Mouse (Mus musculus): ENCODE results near the gene Krtap9-5.

Krtap9-5 gene

DNA sequence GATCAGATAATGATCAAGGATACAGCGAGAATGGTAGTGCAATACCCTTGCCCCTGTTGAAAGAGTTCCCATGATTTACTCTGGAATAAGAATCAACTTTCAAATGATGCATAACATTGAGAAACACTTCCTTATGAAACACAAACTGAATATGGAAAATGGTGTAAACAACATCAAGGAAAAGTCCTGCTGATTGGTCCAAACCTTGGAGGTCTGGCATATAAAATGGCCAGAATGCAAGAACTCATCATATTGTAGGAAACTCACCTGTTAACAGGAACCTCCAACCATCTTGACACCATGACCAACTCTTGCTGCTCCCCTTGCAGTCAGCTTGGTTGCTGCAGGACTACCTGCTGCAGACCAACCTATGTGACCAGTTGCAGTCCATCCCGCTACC lies at the start of gene Krtap9-5:
Gene Krtap9-5, plus strand, starts transcription at position 301 of the 400 bp plus-strand sequence.
- no peak for DNase-seq (ENCODE audit: extremely low spot score, low spot score)

DNA sequence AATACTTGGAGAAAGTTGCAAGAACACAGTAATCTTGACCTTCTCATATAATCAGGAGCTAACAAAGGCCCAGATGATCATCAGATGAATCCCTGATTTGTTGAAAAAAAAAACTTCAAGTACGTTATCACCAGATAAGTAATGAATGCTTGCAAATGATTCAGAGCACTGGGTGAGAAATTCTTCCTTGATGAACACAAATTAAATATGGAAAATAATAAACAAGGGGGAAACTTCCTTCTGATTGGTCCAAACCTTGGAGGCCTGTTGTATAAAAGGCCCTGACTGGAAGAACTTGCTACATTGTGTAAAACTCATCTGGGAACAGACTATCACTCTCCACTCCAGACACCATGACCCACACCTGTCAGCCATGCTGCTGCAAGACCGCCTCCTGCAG lies 40.7 kb upstream of the Krtap9-5 start, which contains the start of gene Krtap31-1:
Gene Krtap31-1, plus strand, starts transcription at position 301 of the 400 bp plus-strand sequence.
- DNase-seq (ENCODE audit: extremely low spot score, low spot score) = no peak

DNA sequence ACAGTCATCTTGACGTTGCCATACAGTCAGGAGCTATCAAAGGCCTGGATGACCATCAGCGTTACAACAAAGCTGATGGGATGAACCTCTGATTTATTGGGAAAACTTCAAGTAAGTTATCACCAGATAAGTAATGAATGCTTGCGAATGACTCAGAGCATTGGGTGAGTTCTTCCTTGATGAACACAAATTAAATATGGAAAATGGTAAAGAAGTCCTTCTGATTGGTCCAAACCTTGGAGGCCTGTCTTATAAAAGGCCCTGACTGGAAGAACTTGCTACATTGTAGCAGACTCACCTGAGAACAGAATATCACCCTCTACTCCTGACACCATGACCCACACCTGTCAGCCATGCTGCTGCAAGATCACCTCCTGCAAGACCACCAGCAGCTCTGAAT lies 33.8 kb upstream of the Krtap9-5 start, which contains the start of gene Gm11565:
Gene Gm11565, plus strand, starts transcription at position 301 of the 400 bp plus-strand sequence.
- no peak for DNase-seq (ENCODE audit: extremely low spot score, low spot score)

DNA sequence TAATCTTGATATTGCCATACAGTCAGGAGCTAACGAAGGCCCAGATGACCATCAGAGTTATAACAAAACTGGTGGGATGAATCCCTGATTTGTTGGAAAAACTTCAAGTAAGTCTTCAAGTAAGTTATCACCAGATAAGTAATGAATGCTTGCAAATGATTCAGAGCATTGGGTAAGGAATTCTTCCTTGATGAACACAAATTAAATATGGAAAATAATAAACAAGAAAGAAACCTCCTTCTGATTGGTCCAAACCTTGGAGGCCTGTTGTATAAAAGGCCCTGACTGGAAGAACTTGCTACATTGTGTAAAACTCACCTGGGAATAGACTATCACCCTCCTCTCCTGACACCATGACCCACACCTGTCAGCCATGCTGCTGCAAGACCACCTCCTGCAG lies 12.3 kb upstream of the Krtap9-5 start, which contains the start of gene Krtap31-2:
Gene Krtap31-2, plus strand, starts transcription at position 301 of the 400 bp plus-strand sequence.
- DNase-seq (ENCODE audit: extremely low spot score, low spot score) = no peak

DNA sequence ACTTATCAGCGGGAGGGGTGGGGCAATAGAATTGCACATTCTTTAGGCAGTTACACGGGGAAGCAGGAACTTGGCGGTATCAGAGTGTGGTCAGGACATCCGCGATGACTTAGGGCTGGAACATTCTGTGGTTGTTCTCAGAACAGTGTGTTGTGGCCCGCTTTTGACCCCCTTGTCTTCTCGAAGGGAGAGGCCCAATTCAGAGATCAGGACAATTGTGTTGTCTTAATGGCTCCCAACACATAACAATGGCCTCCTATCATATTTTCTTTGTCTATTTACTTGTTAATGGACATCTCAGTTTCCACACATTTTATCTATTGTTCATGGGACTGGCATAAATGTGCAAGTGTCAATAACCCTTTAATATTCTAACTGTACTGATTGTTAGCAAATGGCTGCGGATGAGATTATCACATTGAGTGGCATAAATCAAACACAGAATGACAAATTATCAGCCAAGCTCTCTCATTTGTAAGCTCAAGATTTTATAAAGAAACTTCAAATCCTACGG lies 10.5 kb upstream of the Krtap9-5 start:
- no peak for DNase-seq (ENCODE audit: extremely low spot score, low spot score)

DNA sequence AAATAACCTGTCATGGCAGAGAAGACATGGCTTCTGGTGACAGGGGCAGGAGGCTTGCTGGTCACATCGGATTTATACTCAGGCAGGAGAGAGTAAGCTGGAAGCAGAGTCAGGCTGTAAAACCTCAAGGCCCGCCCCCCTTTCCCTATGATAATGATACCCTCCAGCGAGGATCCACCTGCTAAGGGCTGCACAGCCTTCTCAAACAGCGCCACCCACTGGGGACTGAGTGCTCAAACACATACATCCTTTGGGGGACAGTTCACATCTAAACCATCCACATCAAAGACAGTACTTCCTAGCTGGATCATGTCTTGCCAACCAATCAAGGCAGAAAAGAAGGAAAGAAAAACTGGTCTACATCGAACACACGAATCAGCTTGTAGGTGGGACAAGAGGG lies 15.9 kb downstream of the Krtap9-5 start:
- DNase-seq (ENCODE audit: extremely low spot score, low spot score) = no peak

DNA sequence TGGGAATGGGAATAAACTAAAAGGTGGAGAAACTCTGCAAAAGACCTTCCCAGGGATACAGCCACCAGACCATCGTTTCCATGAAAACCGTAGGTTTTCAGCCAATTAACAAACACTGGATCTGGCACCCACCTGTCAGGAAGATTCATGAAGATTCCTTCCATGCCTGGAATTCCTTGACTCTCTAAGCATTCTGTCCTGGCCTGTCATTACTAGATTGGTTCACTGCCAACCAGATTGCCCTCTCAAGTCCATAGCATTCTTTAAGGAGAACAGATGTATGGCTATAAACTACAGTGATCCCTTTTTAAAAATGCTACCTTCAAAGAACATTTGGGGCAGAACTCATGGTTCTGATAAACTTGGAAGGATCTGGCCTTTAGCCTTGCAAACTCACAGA lies 17.7 kb downstream of the Krtap9-5 start:
- no peak for DNase-seq (ENCODE audit: extremely low spot score, low spot score)

DNA sequence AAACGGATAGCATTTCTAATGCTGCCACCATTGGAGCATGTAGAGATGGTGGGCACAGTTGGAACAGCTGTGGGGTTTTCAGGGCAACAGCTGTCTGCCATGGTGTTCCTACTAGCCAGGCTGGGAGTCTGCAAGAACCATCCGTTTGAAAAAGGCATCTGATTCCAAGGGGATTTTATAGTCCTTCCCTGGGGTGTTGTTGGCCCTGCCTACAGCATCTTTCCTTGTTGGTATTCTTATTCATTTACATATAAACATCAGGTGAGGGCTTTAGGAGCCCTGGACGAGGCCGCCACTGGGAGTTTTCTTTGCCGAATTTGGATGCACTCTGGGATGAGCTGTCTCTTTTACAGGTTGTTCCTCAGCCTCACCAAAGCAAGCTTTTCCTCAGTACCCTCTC lies 30.7 kb downstream of the Krtap9-5 start, which contains the start of gene Krtap29-1:
Gene Krtap29-1, minus strand, starts transcription at position 101 of the 400 bp plus-strand sequence.
- DNase-seq (ENCODE audit: extremely low spot score, low spot score) = no peak

DNA sequence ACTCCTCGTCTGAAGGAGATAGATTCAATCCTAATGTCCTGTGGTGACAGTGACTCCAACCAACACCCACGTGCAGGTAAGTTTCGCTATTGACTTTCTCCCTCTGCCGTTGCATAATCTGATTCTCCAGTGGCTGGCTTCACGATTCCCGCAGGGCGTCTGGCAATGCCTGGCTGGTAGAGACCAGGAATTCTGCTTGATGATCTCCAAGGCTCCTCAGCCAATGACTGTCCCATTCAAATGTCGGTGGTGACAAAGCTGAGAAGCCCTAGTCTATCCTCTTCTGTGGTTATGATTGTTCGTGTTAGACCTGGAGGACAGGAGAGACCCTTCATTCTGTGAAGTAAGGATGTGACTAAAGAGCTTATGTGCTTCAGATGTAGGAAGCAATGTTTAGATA lies 34.5 kb downstream of the Krtap9-5 start:
- no peak for DNase-seq (ENCODE audit: extremely low spot score, low spot score)

DNA sequence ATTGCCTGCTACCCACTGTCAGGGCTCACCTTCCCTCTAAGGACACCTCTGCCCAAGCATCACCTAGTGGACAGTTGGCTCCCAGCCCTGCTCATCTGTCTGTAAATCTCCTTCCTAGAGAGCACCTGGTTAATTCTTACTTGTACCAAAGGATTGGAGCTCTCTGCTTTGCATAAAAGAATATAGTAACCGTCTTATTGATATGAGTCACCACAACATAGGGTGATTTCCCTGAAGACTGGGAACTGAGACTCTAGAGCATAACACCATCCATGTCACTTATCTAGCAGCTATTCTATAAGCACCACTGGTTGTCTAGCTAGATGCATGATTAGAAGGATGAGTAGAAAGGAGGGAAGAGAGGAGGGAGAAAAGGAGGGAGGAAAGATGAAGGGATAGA lies 35.2 kb downstream of the Krtap9-5 start:
- no peak for DNase-seq (ENCODE audit: extremely low spot score, low spot score)

DNA sequence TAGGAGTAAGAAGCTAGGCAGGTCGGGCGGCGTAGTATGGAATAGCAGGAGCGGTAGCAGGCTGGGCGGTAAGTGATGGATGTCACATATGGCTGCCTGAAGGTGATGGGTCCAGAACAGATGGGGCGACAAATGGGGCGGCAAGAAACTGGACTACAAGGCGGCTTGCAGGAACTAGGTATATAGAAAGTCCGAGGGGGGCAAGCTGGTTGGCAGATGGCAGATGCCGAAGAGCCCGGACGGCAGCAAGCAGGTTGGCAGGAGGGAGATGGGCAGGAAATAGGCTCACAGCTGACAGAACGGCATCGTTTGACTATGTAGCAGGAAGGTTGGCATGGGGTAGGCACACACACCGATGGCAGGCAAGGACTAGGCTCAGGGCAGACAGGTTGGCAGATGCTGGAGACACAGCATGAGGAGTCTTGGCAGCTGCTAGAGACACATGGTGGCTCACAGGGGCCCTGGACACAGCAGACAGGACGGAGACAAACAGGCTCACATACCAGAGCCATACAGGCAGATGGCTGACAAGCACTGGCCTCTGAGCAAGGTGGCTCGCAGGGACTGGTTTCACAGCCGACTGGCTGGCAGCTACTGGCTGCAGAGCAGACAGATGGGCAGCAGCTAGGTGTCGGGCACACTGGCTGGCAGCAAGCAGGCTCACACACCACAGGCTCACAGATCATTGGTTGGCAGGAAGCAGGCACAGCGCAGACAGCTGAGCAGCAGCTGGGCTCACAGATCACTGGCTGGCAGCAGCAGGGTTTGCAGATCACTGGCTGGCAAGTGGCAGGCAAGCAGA lies 37.2 kb downstream of the Krtap9-5 start:
- DNase-seq (ENCODE audit: extremely low spot score, low spot score) = no peak

DNA sequence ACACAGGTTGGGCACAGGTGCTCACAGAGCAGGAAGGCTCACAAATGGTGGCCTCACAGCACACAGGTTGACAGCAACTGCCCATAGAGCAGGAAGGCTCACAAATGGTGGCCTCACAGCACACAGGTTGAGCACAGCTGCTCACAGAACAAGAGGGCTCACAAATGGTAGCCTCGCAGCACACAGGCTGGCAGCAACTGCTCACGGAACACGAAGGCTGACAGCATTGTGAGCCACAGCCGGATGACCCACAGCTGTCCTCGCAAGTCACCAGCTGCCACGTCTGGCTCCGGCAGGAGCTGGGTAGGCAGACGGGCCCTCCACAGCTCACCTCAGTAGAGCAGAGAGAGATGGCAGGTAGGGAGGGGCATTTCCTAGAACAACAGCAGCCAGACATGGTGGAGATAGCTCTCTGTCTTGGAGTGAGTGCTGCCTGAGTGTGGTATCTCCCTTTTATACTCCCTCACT lies 37.9 kb downstream of the Krtap9-5 start, which contains the start of gene Krtap16-1:
Gene Krtap16-1, minus strand, starts transcription at position 418 of the 468 bp plus-strand sequence.
- no peak for DNase-seq (ENCODE audit: extremely low spot score, low spot score)

DNA sequence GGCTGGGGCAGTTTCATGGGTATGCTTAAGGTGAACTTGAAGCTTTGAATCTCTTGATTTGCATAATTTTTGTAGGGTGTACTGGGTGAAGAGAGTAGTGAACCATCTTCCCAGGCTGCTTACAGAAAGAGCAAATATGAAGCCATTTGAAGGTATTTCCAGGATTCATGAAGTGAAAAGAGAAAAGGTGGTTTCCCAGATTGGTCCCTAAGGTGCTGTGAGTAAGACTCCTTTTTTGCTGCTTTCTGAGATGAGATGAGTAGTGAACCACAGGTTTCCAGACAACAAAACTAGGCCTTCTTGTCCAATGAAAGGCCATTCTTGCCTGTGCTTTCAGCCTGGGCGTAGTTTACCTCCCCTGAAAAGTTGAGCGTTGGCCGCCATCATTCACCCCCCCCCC lies 40.3 kb downstream of the Krtap9-5 start:
- no peak for DNase-seq (ENCODE audit: extremely low spot score, low spot score)

DNA sequence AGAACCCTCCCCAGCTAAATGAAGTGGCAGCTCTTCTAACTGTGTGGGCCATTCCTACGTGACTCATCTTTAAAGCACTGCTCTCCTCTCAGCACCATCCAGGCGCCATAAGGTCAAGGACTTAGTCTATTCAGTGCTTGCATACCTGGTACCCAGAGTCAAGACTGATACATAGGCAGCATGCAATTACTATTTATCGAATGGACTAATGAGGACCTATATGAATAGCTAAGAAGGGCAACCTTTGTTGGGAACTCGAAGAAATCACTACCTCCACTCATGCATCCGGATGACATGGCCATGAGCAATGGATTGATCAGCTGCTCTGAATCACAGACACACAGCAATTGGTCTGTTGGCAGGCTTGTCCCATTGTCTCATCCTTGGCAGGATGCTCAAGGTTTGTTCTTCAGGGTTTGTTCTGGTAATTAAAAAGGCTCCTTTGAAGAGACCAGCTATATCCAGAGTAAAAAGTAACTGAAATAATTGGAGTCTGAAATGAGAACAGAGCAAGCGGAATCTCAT lies 41.7 kb downstream of the Krtap9-5 start:
- DNase-seq (ENCODE audit: extremely low spot score, low spot score) = no peak

DNA sequence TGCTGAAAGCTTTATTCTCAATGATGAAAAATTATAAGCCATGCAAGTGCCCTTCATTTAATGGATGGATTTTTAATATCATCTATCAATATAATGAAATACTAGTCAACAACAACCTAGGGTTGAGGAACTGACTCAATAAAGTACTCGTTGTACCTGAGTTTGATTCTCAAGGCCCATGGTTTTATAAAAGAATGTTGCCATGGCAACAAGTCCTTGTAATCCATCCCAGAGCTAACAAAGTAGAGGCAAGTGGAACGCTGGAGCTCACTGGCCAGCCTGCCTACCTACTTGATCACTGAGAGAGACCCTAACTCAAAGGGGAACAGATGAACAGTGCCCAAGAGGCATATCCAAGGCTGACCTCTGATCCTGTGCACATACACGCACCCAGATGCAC lies 42.3 kb downstream of the Krtap9-5 start:
- DNase-seq (ENCODE audit: extremely low spot score, low spot score) = no peak

DNA sequence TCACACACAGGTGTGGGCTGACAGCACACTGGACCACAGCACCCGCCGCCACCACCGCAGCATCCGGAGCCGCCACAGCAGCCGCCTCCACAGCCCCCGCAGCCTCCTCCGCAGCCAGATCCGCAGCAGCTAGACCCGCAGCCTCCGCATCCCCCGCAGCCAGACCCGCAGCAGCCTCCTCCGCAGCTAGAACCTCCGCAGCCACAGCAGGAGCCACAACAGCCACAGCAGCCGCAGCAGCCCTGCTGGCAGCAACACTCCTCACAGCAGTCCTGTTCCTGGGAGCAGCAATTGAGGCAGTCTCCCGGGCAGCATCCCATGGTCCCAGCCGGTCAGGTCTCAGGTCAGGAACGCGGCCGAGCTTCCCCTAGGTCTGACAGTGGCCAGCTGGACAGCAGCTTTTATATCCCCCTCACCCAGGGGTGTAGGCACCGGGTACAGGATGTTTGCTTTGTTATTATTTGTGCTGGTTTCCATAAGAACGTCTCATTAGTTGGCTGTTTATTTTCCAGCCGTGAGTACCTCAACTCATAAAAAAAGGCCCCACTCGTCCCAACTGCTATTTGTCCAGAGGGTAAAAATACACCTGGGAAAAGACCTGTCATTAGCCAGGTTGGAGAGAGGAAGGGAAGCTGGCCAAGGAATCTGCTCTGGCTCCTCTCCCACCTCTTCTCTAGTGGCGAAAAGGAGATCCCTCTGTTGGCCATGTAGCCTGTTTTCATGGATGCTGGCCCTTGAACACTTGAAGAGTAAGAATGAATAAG lies 45.5 kb downstream of the Krtap9-5 start, which contains the start of gene Krtap17-1:
Gene Krtap17-1, minus strand, starts transcription at position 375 of the 764 bp plus-strand sequence.
- no peak for DNase-seq (ENCODE audit: extremely low spot score, low spot score)

DNA sequence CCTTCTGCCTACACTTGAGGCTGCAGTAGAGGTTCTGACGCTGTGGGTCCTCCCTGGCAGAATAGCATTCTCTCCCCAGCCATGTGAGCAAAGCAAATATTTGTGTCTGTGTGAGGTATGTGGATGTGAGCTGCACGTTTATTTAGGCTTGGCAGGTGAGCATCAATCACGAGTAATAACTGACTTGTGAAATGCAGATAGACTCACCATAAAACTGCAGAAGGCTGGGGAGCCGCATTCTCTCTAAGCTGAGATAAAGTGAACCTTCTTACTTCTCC lies 46.0 kb downstream of the Krtap9-5 start:
- no peak for DNase-seq (ENCODE audit: extremely low spot score, low spot score)

DNA sequence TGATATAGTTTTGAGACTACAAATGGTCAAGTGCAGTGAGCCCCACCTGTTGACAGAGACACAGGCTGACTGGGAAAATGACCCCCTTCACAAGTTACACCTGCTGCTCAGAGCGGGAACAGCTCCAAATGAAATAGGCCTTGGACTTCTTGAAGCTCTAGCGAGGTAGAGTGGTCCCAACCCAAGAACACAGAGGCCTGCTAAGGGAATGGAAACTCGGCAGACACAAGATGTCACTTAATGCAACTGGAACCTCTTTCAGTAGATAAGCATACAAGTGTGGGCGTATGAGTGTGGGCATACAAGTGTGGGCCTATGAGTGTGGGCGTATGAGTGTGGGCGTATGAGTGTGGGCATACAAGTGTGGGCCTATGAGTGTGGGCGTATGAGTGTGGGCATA lies 50.8 kb downstream of the Krtap9-5 start:
- DNase-seq (ENCODE audit: extremely low spot score, low spot score) = no peak

Data from neural tube, embryonic 10.5 days (tissue).